Mouse (Mus musculus) liver, embryonic 11.5 days (tissue): ENCODE results near the gene Mtch2. TPM values are rescaled to one million over a fixed set of nuclear protein-coding genes. Genes with fewer than 3 reads are reported as not detected.
"Not testable (repeated sequence)": the region's sequence is repeated elsewhere in the genome, so short reads cannot be mapped to it uniquely, and the experiment has no call there.

ENCODE experiments used
- ATAC-seq: fragments of 200-750 bp; cut with Nextera tagmentation; replicated peaks from 2 replicates; pipeline ENCODE4 v1.8.0; 2017; ENCODE audit warnings: moderate number of reproducible peaks, mild to moderate bottlenecking, moderate TSS enrichment, moderate library complexity; ENCODE audit not compliant: low FRiP score
- DNase-seq: peaks from one replicate; pipeline ENCODE4 v3.0.0-alpha.2; 2017; ENCODE audit warnings: low spot score
- H3K27ac ChIP-seq: fragments of 300-500 bp; sonication (generic); 2 replicates; pipeline ENCODE4 v1.5.1; 2014; ENCODE audit warnings: mild to moderate bottlenecking, low read depth, low read length, control low read depth
- H3K27me3 ChIP-seq: fragments of 300-500 bp; sonication (generic); replicated peaks from 2 replicates; pipeline ENCODE4 v1.6.1; 2014; ENCODE audit warnings: low read length, mixed read lengths; ENCODE audit not compliant: control insufficient read depth, insufficient read depth
- H3K36me3 ChIP-seq: fragments of 300-500 bp; sonication (generic); 2 replicates; pipeline ENCODE4 v1.6.1; 2014; ENCODE audit warnings: mild to moderate bottlenecking, low read length, moderate library complexity, mixed read lengths; ENCODE audit not compliant: control insufficient read depth, insufficient read depth
- H3K4me1 ChIP-seq: fragments of 300-500 bp; sonication (generic); replicated peaks from 2 replicates; pipeline ENCODE4 v1.6.1; 2014; ENCODE audit warnings: low read length, mixed read lengths; ENCODE audit not compliant: control insufficient read depth, insufficient read depth
- H3K4me2 ChIP-seq: fragments of 300-500 bp; sonication (generic); 2 replicates; pipeline ENCODE4 v1.6.1; 2014; ENCODE audit warnings: mild to moderate bottlenecking, control low read depth, moderate library complexity
- H3K4me3 ChIP-seq: fragments of 300-500 bp; sonication (generic); 2 replicates; pipeline ENCODE4 v1.5.1; 2014; ENCODE audit warnings: low read depth, low read length, control low read depth
- H3K9ac ChIP-seq: fragments of 300-500 bp; sonication (generic); 2 replicates; pipeline ENCODE4 v1.6.1; 2014; ENCODE audit warnings: low read depth, low read length, control low read depth
- H3K9me3 ChIP-seq: fragments of 300-500 bp; sonication (generic); 2 replicates; pipeline ENCODE4 v1.6.1; 2016; ENCODE audit warnings: low read length, inconsistent platforms, mixed read lengths; ENCODE audit not compliant: control insufficient read depth
- WGBS: fragments of 180-500 bp; shearing (Covaris S2); extraction: QIAGEN DNeasy Blood & Tissue Kit; methylation state at CpG from one replicate; pipeline ENCODE4 v1.1.7; 2014; 5-methylcytosine and 5-hydroxymethylcytosine counted together
- polyA plus RNA-seq: library from polyadenylated mRNA; unstranded; fragments of >200 nt; fragmentation: Nextera tagmentation; extraction: Ambion mirVana; gene quantifications from 2 replicates; pipeline ENCODE4 v1.2.1, GENCODE M21; 2014

Mtch2 gene
- polyA plus RNA-seq, 1 experiment from 2014 or later = 218 TPM

GRCm38 (mm10) chr2:90823781-90824180 is 23.2 kb upstream of the Mtch2 start:
- ATAC-seq (no peak), DNase-seq (no peak)
- H3K4me1 ChIP-seq = no peaks in the 10 kb centered on the region
- no peak overlapping the region for H3K4me3 ChIP-seq
- no peak overlapping the region for H3K9ac ChIP-seq
- H3K36me3 ChIP-seq = no peaks in the 10 kb centered on the region
- no peaks in the 10 kb centered on the region for H3K27me3 ChIP-seq
- H3K9me3 ChIP-seq = no peaks in the 10 kb centered on the region
- H3K27ac ChIP-seq = no peak overlapping the region
- WGBS = 76% methylated on average over 6 of the region's 6 CpGs
- H3K4me2 ChIP-seq = no peak overlapping the region

- not testable (repeated sequence) for H3K9me3 ChIP-seq, H3K4me3 ChIP-seq, ATAC-seq, H3K4me1 ChIP-seq, H3K9ac ChIP-seq, H3K36me3 ChIP-seq, DNase-seq, H3K4me2 ChIP-seq, H3K27me3 ChIP-seq, H3K27ac ChIP-seq
- 67% methylated on average over 10 of the region's 10 CpGs for WGBS
These were observed 22.4 kb upstream of the Mtch2 start for GRCm38 (mm10) chr2:90824528-90824927.

- ATAC-seq (no peak), DNase-seq (no peak)
- Histone ChIP-seq H3K4me2 (no peak overlapping the region), H3K4me1 (no peaks in the 10 kb centered on the region), H3K9ac (no peak overlapping the region), H3K27ac (no peak overlapping the region), H3K4me3 (no peak overlapping the region), H3K9me3 (no peaks in the 10 kb centered on the region), H3K27me3 (no peaks in the 10 kb centered on the region), H3K36me3 (no peaks in the 10 kb centered on the region)
- WGBS = 80% methylated on average over 11 of the region's 11 CpGs
These were observed 21.3 kb upstream of the Mtch2 start for GRCm38 (mm10) chr2:90825515-90826172.

GRCm38 (mm10) chr2:90828739-90829138 is 18.2 kb upstream of the Mtch2 start:
- no peaks in the 10 kb centered on the region for H3K4me1 ChIP-seq
- WGBS = 53% methylated on average over 7 of the region's 7 CpGs
- DNase-seq = no peak
- H3K27ac ChIP-seq = no peak overlapping the region
- no peaks in the 10 kb centered on the region for H3K9me3 ChIP-seq
- H3K9ac ChIP-seq = no peak overlapping the region
- no peaks in the 10 kb centered on the region for H3K36me3 ChIP-seq
- no peak for ATAC-seq
- no peaks in the 10 kb centered on the region; the same call in 1 of the 2 replicates for H3K27me3 ChIP-seq
- H3K4me3 ChIP-seq = no peak overlapping the region
- no peak overlapping the region for H3K4me2 ChIP-seq

- WGBS = 66% methylated on average over 5 of the region's 5 CpGs
- H3K27me3 ChIP-seq = no peaks in the 10 kb centered on the region; the same call in 1 of the 2 replicates
These were observed 13.5 kb upstream of the Mtch2 start for GRCm38 (mm10) chr2:90833502-90833901.

GRCm38 (mm10) chr2:90838621-90839020 is 8.3 kb upstream of the Mtch2 start:
- no peak overlapping the region for H3K27ac ChIP-seq
- no peak overlapping the region for H3K4me2 ChIP-seq
- H3K9ac ChIP-seq = no peak overlapping the region
- H3K36me3 ChIP-seq = no peaks in the 10 kb centered on the region
- 93% methylated on average over 2 of the region's 2 CpGs for WGBS
- no peak overlapping the region for H3K4me3 ChIP-seq
- ATAC-seq (no peak), DNase-seq (no peak)
- no peaks in the 10 kb centered on the region; the same call in 1 of the 2 replicates for H3K27me3 ChIP-seq
- no peaks in the 10 kb centered on the region for H3K4me1 ChIP-seq
- no peaks in the 10 kb centered on the region for H3K9me3 ChIP-seq

More at GRCm38 (mm10) chr2:90833502-90833901, 13.5 kb upstream of the Mtch2 start:
- H3K9ac ChIP-seq = no peak overlapping the region
- DNase-seq (no peak), ATAC-seq (no peak)
- H3K4me1 ChIP-seq = no peaks in the 10 kb centered on the region
- H3K9me3 ChIP-seq = no peaks in the 10 kb centered on the region
- H3K36me3 ChIP-seq = no peaks in the 10 kb centered on the region
- H3K27ac ChIP-seq = no peak overlapping the region
- H3K4me3 ChIP-seq = no peak overlapping the region
- H3K4me2 ChIP-seq = no peak overlapping the region

- no peaks in the 10 kb centered on the region for H3K27me3 ChIP-seq
- no peak overlapping the region for H3K4me2 ChIP-seq
- peaks cover 11% of the 10 kb centered on the region for H3K4me1 ChIP-seq
- DNase-seq (no peak), ATAC-seq (no peak)
- no peak overlapping the region for H3K9ac ChIP-seq
- no peak overlapping the region for H3K27ac ChIP-seq
- WGBS = 79% methylated on average over 1 of the region's 1 CpGs
- H3K9me3 ChIP-seq = no peaks in the 10 kb centered on the region
- H3K4me3 ChIP-seq = no peak overlapping the region
- H3K36me3 ChIP-seq = no peaks in the 10 kb centered on the region
These were observed 3.3 kb upstream of the Mtch2 start for GRCm38 (mm10) chr2:90843666-90844065.

GRCm38 (mm10) chr2:90844262-90844661 is 2.7 kb upstream of the Mtch2 start:
- Histone ChIP-seq H3K4me3 (no peak overlapping the region), H3K27me3 (no peaks in the 10 kb centered on the region), H3K36me3 (no peaks in the 10 kb centered on the region), H3K4me2 (no peak overlapping the region), H3K27ac (no peak overlapping the region), H3K4me1 (peaks cover 11% of the 10 kb centered on the region), H3K9ac (no peak overlapping the region), H3K9me3 (no peaks in the 10 kb centered on the region)
- 77% methylated on average over 5 of the region's 5 CpGs for WGBS
- DNase-seq (no peak), ATAC-seq (no peak)

- WGBS = 66% methylated on average over 5 of the region's 5 CpGs
- H3K27ac ChIP-seq = no peak overlapping the region
These were observed 1.7 kb upstream of the Mtch2 start for GRCm38 (mm10) chr2:90845234-90845633.

More at GRCm38 (mm10) chr2:90845234-90845633, 1.7 kb upstream of the Mtch2 start:
- Histone ChIP-seq H3K9me3 (no peaks in the 10 kb centered on the region), H3K9ac (no peak overlapping the region), H3K4me1 (peaks cover 11% of the 10 kb centered on the region), H3K27me3 (no peaks in the 10 kb centered on the region), H3K4me3 (no peak overlapping the region), H3K36me3 (peaks cover under 1% of the 10 kb centered on the region; the same call in 1 of the 2 replicates), H3K4me2 (no peak overlapping the region)
- ATAC-seq (no peak), DNase-seq (no peak)
